Mouse (Mus musculus) small intestine, adult 2 months (tissue): ENCODE data around the gene Glis3. TPM values are rescaled to one million over a fixed set of nuclear protein-coding genes. Genes with fewer than 3 reads are reported as not detected.

ENCODE experiments used
- H3K27ac ChIP-seq: fragments of 200-500 bp; 2 replicates; pipeline ENCODE4 v1.5.1; 2012; ENCODE audit warnings: low read depth, low read length, control low read depth, inconsistent platforms; ENCODE audit not compliant: insufficient read depth
- H3K27me3 ChIP-seq: fragments of 200-500 bp; 2 replicates; pipeline ENCODE4 v1.6.1; 2012; ENCODE audit warnings: mild to moderate bottlenecking, moderate library complexity, low read length, inconsistent platforms; ENCODE audit not compliant: control insufficient read depth, insufficient read depth
- H3K36me3 ChIP-seq: fragments of 200-500 bp; 2 replicates; pipeline ENCODE4 v1.6.1; 2012; ENCODE audit warnings: mild to moderate bottlenecking, low read length, control low read depth, inconsistent platforms; ENCODE audit not compliant: control insufficient read depth, insufficient read depth
- H3K4me1 ChIP-seq: fragments of 200-500 bp; 2 replicates; pipeline ENCODE4 v1.6.1; 2012; ENCODE audit warnings: low read length, inconsistent platforms, mixed read lengths; ENCODE audit not compliant: control insufficient read depth, insufficient read depth, insufficient read length
- H3K4me3 ChIP-seq: fragments of 200-500 bp; 2 replicates; pipeline ENCODE4 v1.5.1; 2012; ENCODE audit warnings: low read depth, mild to moderate bottlenecking, control low read depth, inconsistent platforms, low read length, moderate library complexity
- CTCF ChIP-seq: fragments of 200-500 bp; IDR thresholded peaks from 2 replicates; pipeline ENCODE4 v1.5.1; 2012; ENCODE audit warnings: low read depth, mild to moderate bottlenecking, control low read depth, inconsistent platforms, low read length, moderate library complexity, mixed read lengths; ENCODE audit not compliant: insufficient replicate concordance, insufficient read length; ENCODE audit errors: extremely low read depth
- POLR2A ChIP-seq: fragments of 200-500 bp; IDR thresholded peaks from 2 replicates; pipeline ENCODE4 v1.6.1; 2012; ENCODE audit warnings: low read depth, mild to moderate bottlenecking, control low read depth, inconsistent platforms, low read length, moderate library complexity
- WGBS: fragments of 180-500 bp; shearing (Covaris S2); methylation state at CpG from one replicate; pipeline ENCODE4 v1.1.7; 2018; 5-methylcytosine and 5-hydroxymethylcytosine counted together
- polyA plus RNA-seq: library from polyadenylated mRNA; depleted of rRNA; stranded (reverse); fragments of >200 nt; gene quantifications from 2 replicates; pipeline ENCODE4 v1.2.3, GENCODE M21; 2012

Glis3 gene
- polyA plus RNA-seq, 1 experiment: 1.6 TPM

- Histone ChIP-seq H3K4me3 (no peak overlapping the region), H3K36me3 (no peaks in the 10 kb centered on the region), H3K4me1 (no peaks in the 10 kb centered on the region), H3K27ac (no peak overlapping the region), H3K27me3 (no peaks in the 10 kb centered on the region)
- WGBS: 79% methylated on average over 9 of the region's 9 CpGs
- TF ChIP-seq POLR2A (no peak), CTCF (no peak)
Measured at GRCm38 (mm10) chr19:28500975-28501374, 178.9 kb downstream of the Glis3 start.

- no peak for TF ChIP-seq POLR2A
- TF ChIP-seq CTCF: no peak
- Histone ChIP-seq H3K27ac (no peak overlapping the region), H3K4me1 (no peaks in the 10 kb centered on the region), H3K27me3 (no peaks in the 10 kb centered on the region), H3K36me3 (no peaks in the 10 kb centered on the region), H3K4me3 (no peak overlapping the region)
- WGBS: 92% methylated on average over 14 of the region's 14 CpGs
Measured at GRCm38 (mm10) chr19:28500505-28500904, 179.4 kb downstream of the Glis3 start.

GRCm38 (mm10) chr19:28499786-28500185, 180.1 kb downstream of the Glis3 start:
- TF ChIP-seq CTCF (no peak), POLR2A (no peak)
- Histone ChIP-seq H3K4me3 (no peak overlapping the region), H3K27ac (no peak overlapping the region), H3K36me3 (no peaks in the 10 kb centered on the region), H3K4me1 (no peaks in the 10 kb centered on the region), H3K27me3 (no peaks in the 10 kb centered on the region)
- WGBS: 41% methylated on average over 5 of the region's 5 CpGs

GRCm38 (mm10) chr19:28495926-28496325, 184.0 kb downstream of the Glis3 start:
- H3K36me3 ChIP-seq: no peaks in the 10 kb centered on the region
- no peak overlapping the region for H3K27ac ChIP-seq
- H3K4me3 ChIP-seq: no peak overlapping the region
- H3K4me1 ChIP-seq: no peaks in the 10 kb centered on the region
- H3K27me3 ChIP-seq: no peaks in the 10 kb centered on the region
- WGBS: 83% methylated on average over 6 of the region's 6 CpGs
- TF ChIP-seq CTCF (no peak), POLR2A (no peak)

- H3K27ac ChIP-seq: no peak overlapping the region
- no peaks in the 10 kb centered on the region for H3K27me3 ChIP-seq
- TF ChIP-seq CTCF (no peak), POLR2A (no peak)
- H3K4me1 ChIP-seq: no peaks in the 10 kb centered on the region
- no peaks in the 10 kb centered on the region for H3K36me3 ChIP-seq
- H3K4me3 ChIP-seq: no peak overlapping the region
- WGBS: 76% methylated on average over 8 of the region's 8 CpGs
Measured at GRCm38 (mm10) chr19:28493605-28494260, 186.1 kb downstream of the Glis3 start.

GRCm38 (mm10) chr19:28478055-28478454, 201.8 kb downstream of the Glis3 start:
- WGBS: 81% methylated on average over 6 of the region's 6 CpGs
- H3K4me3 ChIP-seq: no peak overlapping the region
- TF ChIP-seq POLR2A (no peak), CTCF (no peak)
- no peaks in the 10 kb centered on the region for H3K4me1 ChIP-seq
- no peak overlapping the region for H3K27ac ChIP-seq
- H3K27me3 ChIP-seq: no peaks in the 10 kb centered on the region
- no peaks in the 10 kb centered on the region for H3K36me3 ChIP-seq

- Histone ChIP-seq H3K27me3 (no peaks in the 10 kb centered on the region), H3K4me3 (no peak overlapping the region), H3K4me1 (no peaks in the 10 kb centered on the region), H3K27ac (no peak overlapping the region), H3K36me3 (no peaks in the 10 kb centered on the region)
- TF ChIP-seq CTCF (no peak), POLR2A (no peak)
- 48% methylated on average over 6 of the region's 6 CpGs for WGBS
Measured at GRCm38 (mm10) chr19:28477326-28477863, 202.5 kb downstream of the Glis3 start.

GRCm38 (mm10) chr19:28473621-28474020, 206.3 kb downstream of the Glis3 start:
- no peaks in the 10 kb centered on the region for H3K36me3 ChIP-seq
- H3K4me1 ChIP-seq: no peaks in the 10 kb centered on the region
- WGBS: 86% methylated on average over 5 of the region's 5 CpGs
- no peaks in the 10 kb centered on the region for H3K27me3 ChIP-seq
- no peak overlapping the region for H3K4me3 ChIP-seq
- TF ChIP-seq CTCF (no peak), POLR2A (no peak)
- H3K27ac ChIP-seq: no peak overlapping the region
